Mouse (Mus musculus) erythroid progenitor cell, adult 5-6 weeks (primary cell): ENCODE data around the gene Birc7. TPM values are rescaled to one million over a fixed set of nuclear protein-coding genes. Genes with fewer than 3 reads are reported as not detected.

ENCODE experiments used
- ATAC-seq: replicated peaks from 2 replicates; pipeline ENCODE4 v1.8.0; 2016; ENCODE audit warnings: moderate number of reproducible peaks, mild to moderate bottlenecking, moderate TSS enrichment, inconsistent platforms; ENCODE audit not compliant: poor library complexity, low FRiP score, severe bottlenecking
- total RNA-seq, 2 experiments: library from RNA; stranded (forward) in 1 of 2; stranded (reverse) in 1 of 2; fragments of 150-400 nt in 1 of 2; fragments of 186-747, 209-891 nt in 1 of 2; gene quantifications; 2 replicates each; pipeline versions ENCODE4 v1.2.3 to v1.2.4; 2015 to 2017; ENCODE audit warnings: low replicate concordance in 2 of 2

Birc7 gene
- total RNA-seq (2015; ENCODE audit: low replicate concordance) (not detected in 2 replicates), total RNA-seq (2017; ENCODE audit: low replicate concordance) (not detected in 2 replicates)

- ATAC-seq = no peak
These were observed at the start of gene Birc7 for GRCm38 (mm10) chr2:180928723-180929122. Gene Birc7, plus strand, starts transcription at chr2:180929023.

DNA sequence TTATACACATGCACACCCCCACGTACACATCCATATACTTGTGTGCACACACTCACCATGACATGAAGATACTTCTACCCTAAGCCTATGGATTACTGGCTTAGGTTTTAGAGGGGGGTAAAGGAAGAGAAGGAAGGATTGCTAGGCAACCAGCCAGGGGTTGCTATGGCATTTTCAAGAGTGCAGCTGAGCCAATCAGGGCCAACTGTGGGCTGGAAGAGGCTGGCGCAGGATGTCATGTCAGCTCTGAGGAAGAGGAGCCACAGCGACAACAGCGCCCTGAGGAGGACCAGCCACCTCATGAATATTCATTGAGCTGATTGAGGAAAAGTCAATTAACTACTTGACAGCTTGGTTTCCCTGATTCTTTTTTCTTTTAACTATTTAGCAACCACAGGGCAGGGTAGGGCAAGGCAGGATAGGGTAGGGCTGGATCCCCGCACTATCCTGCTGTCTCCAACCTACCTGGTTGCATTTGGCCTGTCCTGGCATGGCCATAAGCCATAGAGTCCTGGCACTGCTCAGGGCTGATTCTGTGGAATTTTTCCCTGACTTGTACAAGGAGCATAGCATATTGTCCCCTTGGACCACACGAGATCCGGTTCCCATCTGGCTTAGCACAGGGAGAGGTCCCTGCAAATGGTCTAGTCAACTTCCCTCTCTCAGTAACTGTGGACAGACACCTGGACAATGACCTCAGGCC lies 49.3 kb upstream of the Birc7 start:
- no peak for ATAC-seq

DNA sequence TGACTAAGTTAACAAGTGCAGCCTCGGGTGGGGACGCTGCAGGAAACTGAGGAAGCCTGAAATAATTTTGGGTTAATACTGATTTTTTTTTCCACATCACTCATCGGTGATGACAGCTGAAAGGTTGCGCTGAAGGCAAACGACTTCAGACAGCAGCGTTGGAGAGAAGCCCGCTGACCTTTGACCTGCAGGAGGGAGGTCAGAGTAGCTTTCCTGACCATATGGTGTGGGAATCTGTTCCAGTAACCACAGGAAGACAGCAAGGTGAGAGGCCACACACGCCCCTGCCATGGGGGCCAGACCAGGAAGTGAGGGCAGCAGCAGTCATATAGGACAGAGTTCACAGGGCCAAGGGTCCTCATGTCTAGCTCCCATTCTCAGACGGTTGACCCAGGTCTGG lies 47.5 kb upstream of the Birc7 start:
- ATAC-seq = no peak

DNA sequence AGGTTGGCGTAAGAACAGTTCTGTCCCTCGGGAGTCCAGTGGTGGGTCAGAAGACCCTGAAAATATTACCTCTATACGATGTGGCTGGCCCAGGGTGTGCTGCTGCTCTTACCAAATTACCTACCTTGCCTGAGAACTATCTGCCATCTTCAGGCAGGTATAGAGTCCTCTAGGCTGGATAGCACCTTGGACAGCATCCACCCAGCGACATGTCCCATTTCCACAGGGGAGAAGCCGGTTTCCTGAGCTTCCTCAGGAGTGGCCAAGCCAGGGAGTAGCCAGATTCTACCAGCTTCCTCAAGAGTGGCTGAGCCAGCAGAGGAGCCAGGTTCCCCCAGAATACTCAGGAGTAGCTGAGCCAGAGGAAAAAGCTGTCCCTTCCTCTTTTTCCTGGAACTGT lies 43.6 kb upstream of the Birc7 start:
- ATAC-seq = no peak

DNA sequence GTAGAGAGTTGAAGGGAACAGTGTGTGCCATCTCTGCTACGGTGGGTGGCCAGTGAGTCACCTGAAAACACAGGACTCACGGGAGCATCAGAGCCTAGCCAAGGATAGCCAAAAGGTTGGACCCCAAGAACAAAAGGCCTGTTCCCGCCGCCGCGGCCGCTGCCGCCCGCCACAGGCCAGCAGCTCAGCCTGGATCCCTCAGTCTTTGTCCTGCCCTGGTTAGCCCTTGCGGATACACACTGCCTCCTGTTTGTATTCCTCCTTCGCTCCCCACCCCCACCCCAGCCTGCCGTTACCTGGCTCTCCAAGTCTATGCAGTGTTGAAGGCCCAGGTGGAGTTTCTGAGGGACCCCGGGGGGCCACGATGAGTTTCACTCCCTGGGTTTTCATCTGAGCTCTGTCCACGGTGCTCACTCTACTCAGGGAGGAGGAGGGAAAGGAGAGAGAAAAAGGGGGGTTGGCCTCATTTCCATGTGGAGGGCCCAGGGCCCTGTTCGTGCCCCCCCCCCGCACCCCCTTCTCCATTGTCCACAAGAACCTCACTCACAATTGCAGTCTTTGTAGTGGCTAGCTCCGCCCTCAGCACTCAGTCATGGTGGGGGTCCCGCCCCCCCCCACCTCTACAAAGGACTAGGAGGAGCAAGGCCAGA lies 39.4 kb upstream of the Birc7 start:
- no peak for ATAC-seq

GRCm38 (mm10) chr2:180889921-180890280 lies 38.9 kb upstream of the Birc7 start:
- no peak for ATAC-seq

GRCm38 (mm10) chr2:180890422-180891074 lies 38.3 kb upstream of the Birc7 start:
- no peak for ATAC-seq

GRCm38 (mm10) chr2:180891075-180891834 lies 37.6 kb upstream of the Birc7 start:
- no peak for ATAC-seq

DNA sequence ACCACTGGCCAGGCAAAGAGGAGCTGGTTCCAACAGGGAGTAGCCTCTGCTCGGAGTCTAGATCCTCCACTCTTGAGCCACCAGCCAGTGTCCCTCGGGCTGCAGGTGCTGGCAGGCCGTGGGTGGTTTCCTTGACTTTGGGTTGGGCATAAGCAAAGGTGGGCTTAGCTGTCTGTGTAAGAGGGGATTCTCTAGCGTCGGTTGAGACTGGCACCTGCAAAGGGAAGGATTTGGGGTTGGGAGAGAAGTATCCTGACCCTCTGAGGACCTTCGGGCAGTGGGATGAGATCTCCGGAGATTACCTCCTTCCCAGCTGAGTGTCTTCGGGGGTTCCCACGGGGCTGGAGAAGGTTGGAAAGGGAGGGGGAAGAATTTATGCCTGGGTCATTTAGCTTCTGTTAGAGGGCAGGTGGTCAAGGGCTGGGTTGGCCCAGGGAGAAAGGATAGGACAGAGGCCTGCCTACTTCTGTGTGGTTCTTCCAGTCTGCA lies 36.9 kb upstream of the Birc7 start:
- no peak for ATAC-seq

DNA sequence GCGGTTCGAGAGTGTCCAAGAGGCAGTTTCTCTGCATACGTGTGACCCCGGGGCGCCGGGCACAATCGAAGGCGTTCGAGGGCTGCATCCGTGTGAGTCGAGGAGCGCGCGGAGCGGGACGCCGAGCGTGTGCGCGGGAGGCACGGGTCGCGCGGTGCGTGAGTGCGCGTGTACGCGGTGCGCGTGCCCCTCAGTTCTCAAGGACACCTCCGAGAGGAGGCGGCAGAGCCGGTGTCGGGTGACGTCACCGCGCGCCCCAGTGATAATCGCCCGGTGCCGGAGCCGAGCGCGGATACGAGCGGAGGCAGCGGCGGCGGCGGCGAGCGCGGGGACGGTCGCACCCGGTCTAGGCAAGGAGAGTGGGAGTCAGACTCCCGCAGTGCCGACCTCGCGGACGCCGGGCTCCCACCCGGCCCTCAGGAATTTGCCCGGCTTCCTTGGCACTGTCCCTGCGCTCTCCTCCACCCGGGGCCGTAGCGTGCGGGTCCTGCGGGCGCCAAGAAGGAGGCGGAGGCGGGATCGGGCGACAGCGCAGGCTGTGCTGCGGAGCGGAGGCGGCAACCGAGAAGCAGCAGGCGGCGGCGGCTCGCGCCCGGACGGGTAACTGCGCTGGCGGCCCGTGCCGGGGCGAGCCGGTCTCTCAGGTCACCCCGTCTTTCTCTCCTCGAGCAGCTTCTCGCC lies 35.8 kb upstream of the Birc7 start:
- no peak for ATAC-seq

DNA sequence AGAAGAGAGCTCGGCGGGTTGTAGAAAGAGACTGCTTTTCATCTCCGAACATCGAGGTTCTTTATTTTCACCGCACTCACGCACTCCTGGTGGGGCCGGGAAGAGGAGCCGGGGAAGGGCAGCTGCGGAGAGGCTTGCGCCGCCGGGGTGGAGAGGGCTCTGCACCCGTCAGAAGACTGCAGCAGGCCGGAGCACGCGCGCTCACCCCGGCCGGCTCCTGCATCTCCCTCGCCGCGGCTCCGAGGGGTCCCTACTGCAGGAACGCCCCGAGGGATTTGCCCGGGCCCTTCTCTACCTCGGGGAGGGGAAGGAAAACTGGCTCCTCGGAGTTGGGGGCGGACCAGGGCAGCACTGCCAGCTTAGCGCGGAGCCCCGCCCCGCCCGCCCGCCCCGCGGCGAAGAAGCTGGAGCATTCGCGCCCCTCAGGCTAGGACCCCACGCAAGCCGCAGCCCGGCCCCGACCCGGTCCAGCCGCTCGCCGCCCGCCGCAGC lies 35.2 kb upstream of the Birc7 start:
- ATAC-seq = no peak

- ATAC-seq = no peak
These were observed 34.7 kb upstream of the Birc7 start for GRCm38 (mm10) chr2:180894029-180894623.

GRCm38 (mm10) chr2:180894734-180895133 lies 34.1 kb upstream of the Birc7 start:
- no peak for ATAC-seq

GRCm38 (mm10) chr2:180895321-180895720 lies 33.5 kb upstream of the Birc7 start:
- no peak for ATAC-seq

DNA sequence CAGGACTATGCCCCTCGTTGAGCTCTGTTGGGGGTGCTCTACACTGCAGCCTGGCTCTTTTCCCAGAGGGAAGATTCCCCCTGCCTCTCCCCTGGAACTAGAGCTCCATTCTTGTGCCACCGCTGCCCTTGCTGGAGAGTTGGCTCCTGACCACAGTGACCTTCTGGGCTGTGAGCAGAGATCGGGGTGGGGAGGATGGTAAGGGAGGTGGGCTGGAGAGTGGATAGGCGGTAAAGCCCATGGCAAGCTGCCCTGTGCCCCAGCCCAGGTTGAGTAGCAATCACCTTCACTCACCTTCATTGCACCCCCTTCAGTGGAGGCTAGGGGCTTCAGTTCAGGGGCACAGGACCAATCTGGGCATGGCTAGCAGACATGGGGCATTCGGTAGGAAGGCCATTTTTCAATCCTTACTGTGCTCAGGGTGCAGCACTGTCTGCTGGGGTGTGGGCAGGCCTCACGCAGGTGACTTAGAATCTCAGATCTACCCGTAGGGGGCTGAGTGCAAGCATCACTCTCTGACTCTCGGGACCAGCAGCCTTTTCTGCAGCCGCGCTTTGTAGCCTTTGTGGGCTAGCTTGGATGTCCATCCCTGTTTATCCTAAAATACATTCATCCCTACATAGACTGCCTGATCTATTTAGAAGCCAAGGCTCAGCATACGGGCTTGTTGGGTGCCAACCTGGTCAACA lies 32.8 kb upstream of the Birc7 start:
- no peak for ATAC-seq

- no peak for ATAC-seq
These were observed 31.8 kb upstream of the Birc7 start for GRCm38 (mm10) chr2:180896819-180897625.

- ATAC-seq = no peak
These were observed 31.0 kb upstream of the Birc7 start for GRCm38 (mm10) chr2:180897857-180898256.

GRCm38 (mm10) chr2:180902086-180902485 lies 26.7 kb upstream of the Birc7 start:
- no peak for ATAC-seq
